Mouse (Mus musculus) heart, adult 2 months (tissue): ENCODE results near the gene Otoa.

Source experiments
- CTCF ChIP-seq: fragments of 200-600 bp; IDR thresholded peaks from 2 replicates; pipeline ENCODE4 v1.8.1; 2022; ENCODE audit warnings: antibody characterized with exemption, mild to moderate bottlenecking, moderate library complexity
- POLR2A ChIP-seq: fragments of 200-500 bp; IDR thresholded peaks from 2 replicates; pipeline ENCODE4 v1.6.1; 2011; ENCODE audit warnings: mild to moderate bottlenecking, low read depth, low read length, control low read depth; ENCODE audit not compliant: insufficient read depth

- no peak for TF ChIP-seq CTCF
- no peak for TF ChIP-seq POLR2A
Observed at GRCm38 (mm10) chr7:121043004-121043403, 38.4 kb upstream of the Otoa start.
